Mouse (Mus musculus) liver, embryonic 11.5 days (tissue): ENCODE measurements around the gene Xpc. TPM values are rescaled to one million over a fixed set of nuclear protein-coding genes. Genes with fewer than 3 reads are reported as not detected.

ENCODE experiments used
- ATAC-seq: fragments of 200-750 bp; cut with Nextera tagmentation; replicated peaks from 2 replicates; pipeline ENCODE4 v1.8.0; 2017; ENCODE audit warnings: moderate number of reproducible peaks, mild to moderate bottlenecking, moderate TSS enrichment, moderate library complexity; ENCODE audit not compliant: low FRiP score
- DNase-seq: peaks from one replicate; pipeline ENCODE4 v3.0.0-alpha.2; 2017; ENCODE audit warnings: low spot score
- H3K27ac ChIP-seq: fragments of 300-500 bp; sonication (generic); 2 replicates; pipeline ENCODE4 v1.5.1; 2014; ENCODE audit warnings: mild to moderate bottlenecking, low read depth, low read length, control low read depth
- H3K27me3 ChIP-seq: fragments of 300-500 bp; sonication (generic); replicated peaks from 2 replicates; pipeline ENCODE4 v1.6.1; 2014; ENCODE audit warnings: low read length, mixed read lengths; ENCODE audit not compliant: control insufficient read depth, insufficient read depth
- H3K36me3 ChIP-seq: fragments of 300-500 bp; sonication (generic); 2 replicates; pipeline ENCODE4 v1.6.1; 2014; ENCODE audit warnings: mild to moderate bottlenecking, low read length, moderate library complexity, mixed read lengths; ENCODE audit not compliant: control insufficient read depth, insufficient read depth
- H3K4me1 ChIP-seq: fragments of 300-500 bp; sonication (generic); replicated peaks from 2 replicates; pipeline ENCODE4 v1.6.1; 2014; ENCODE audit warnings: low read length, mixed read lengths; ENCODE audit not compliant: control insufficient read depth, insufficient read depth
- H3K4me2 ChIP-seq: fragments of 300-500 bp; sonication (generic); 2 replicates; pipeline ENCODE4 v1.6.1; 2014; ENCODE audit warnings: mild to moderate bottlenecking, control low read depth, moderate library complexity
- H3K4me3 ChIP-seq: fragments of 300-500 bp; sonication (generic); 2 replicates; pipeline ENCODE4 v1.5.1; 2014; ENCODE audit warnings: low read depth, low read length, control low read depth
- H3K9ac ChIP-seq: fragments of 300-500 bp; sonication (generic); 2 replicates; pipeline ENCODE4 v1.6.1; 2014; ENCODE audit warnings: low read depth, low read length, control low read depth
- H3K9me3 ChIP-seq: fragments of 300-500 bp; sonication (generic); 2 replicates; pipeline ENCODE4 v1.6.1; 2016; ENCODE audit warnings: low read length, inconsistent platforms, mixed read lengths; ENCODE audit not compliant: control insufficient read depth
- WGBS: fragments of 180-500 bp; shearing (Covaris S2); extraction: QIAGEN DNeasy Blood & Tissue Kit; methylation state at CpG from one replicate; pipeline ENCODE4 v1.1.7; 2014; 5-methylcytosine and 5-hydroxymethylcytosine counted together
- polyA plus RNA-seq: library from polyadenylated mRNA; unstranded; fragments of >200 nt; fragmentation: Nextera tagmentation; extraction: Ambion mirVana; gene quantifications from 2 replicates; pipeline ENCODE4 v1.2.1, GENCODE M21; 2014

The Xpc gene
- polyA plus RNA-seq, 1 experiment from 2014 or later = 13.2 TPM

GRCm38 (mm10) chr6:91514737-91515362 lies 838 bp downstream of the Xpc start:
- Histone ChIP-seq H3K4me3 (peak overlapping the region; percentile 83), H3K4me2 (peak overlapping the region; percentile 68), H3K27me3 (no peaks in the 10 kb centered on the region), H3K27ac (no peak overlapping the region), H3K9ac (peak overlapping the region; percentile 78), H3K36me3 (peaks cover 10% of the 10 kb centered on the region), H3K4me1 (peaks cover 14% of the 10 kb centered on the region), H3K9me3 (no peaks in the 10 kb centered on the region)
- WGBS = 18% methylated on average over 10 of the region's 10 CpGs
- DNase-seq (no peak), ATAC-seq (no peak)

GRCm38 (mm10) chr6:91514135-91514534 lies 1.6 kb downstream of the Xpc start:
- Histone ChIP-seq H3K9ac (no peak overlapping the region), H3K27ac (no peak overlapping the region), H3K4me2 (peak overlapping the region; percentile 68; the same call in 1 of the 2 replicates), H3K4me1 (peaks cover 14% of the 10 kb centered on the region), H3K27me3 (no peaks in the 10 kb centered on the region), H3K36me3 (peaks cover 10% of the 10 kb centered on the region), H3K4me3 (no peak overlapping the region), H3K9me3 (no peaks in the 10 kb centered on the region)
- DNase-seq (no peak), ATAC-seq (no peak)

- ATAC-seq = no peak
- H3K36me3 ChIP-seq = peaks cover 11% of the 10 kb centered on the region
- 68% methylated on average over 10 of the region's 10 CpGs for WGBS
Observed at GRCm38 (mm10) chr6:91510211-91510610, 5.5 kb downstream of the Xpc start.

GRCm38 (mm10) chr6:91509326-91509725 lies 6.4 kb downstream of the Xpc start:
- Histone ChIP-seq H3K4me1 (peaks cover under 1% of the 10 kb centered on the region; the same call in 1 of the 2 replicates), H3K4me3 (no peak overlapping the region), H3K27me3 (no peaks in the 10 kb centered on the region), H3K27ac (no peak overlapping the region), H3K9me3 (no peaks in the 10 kb centered on the region), H3K9ac (no peak overlapping the region), H3K36me3 (peaks cover 14% of the 10 kb centered on the region), H3K4me2 (no peak overlapping the region)
- ATAC-seq (no peak), DNase-seq (peak; percentile 57)
- 38% methylated on average over 7 of the region's 7 CpGs for WGBS

More at GRCm38 (mm10) chr6:91510211-91510610, 5.5 kb downstream of the Xpc start:
- no peaks in the 10 kb centered on the region for H3K27me3 ChIP-seq
- no peak for DNase-seq
- H3K4me2 ChIP-seq = no peak overlapping the region
- H3K4me3 ChIP-seq = no peak overlapping the region
- no peak overlapping the region for H3K9ac ChIP-seq
- H3K27ac ChIP-seq = no peak overlapping the region
- H3K4me1 ChIP-seq = peaks cover 7% of the 10 kb centered on the region
- H3K9me3 ChIP-seq = no peaks in the 10 kb centered on the region

GRCm38 (mm10) chr6:91508041-91508440 lies 7.6 kb downstream of the Xpc start:
- 83% methylated on average over 3 of the region's 3 CpGs for WGBS

GRCm38 (mm10) chr6:91506036-91506435 lies 9.7 kb downstream of the Xpc start:
- Histone ChIP-seq H3K4me2 (no peak overlapping the region), H3K4me1 (no peaks in the 10 kb centered on the region), H3K9me3 (0 out of 2 replicates have a peak, but pooled peaks cover 3% of the 10 kb centered on the region), H3K9ac (no peak overlapping the region), H3K36me3 (peaks cover 30% of the 10 kb centered on the region), H3K27ac (0 out of 2 replicates have a peak overlapping the region, but pooled peaks have one; percentile 2), H3K27me3 (no peaks in the 10 kb centered on the region), H3K4me3 (no peak overlapping the region)
- ATAC-seq (no peak), DNase-seq (no peak)
- 64% methylated on average over 5 of the region's 5 CpGs for WGBS

More at GRCm38 (mm10) chr6:91508041-91508440, 7.6 kb downstream of the Xpc start:
- ATAC-seq (no peak), DNase-seq (no peak)
- H3K9me3 ChIP-seq = 0 out of 2 replicates have a peak, but pooled peaks cover 3% of the 10 kb centered on the region
- H3K9ac ChIP-seq = no peak overlapping the region
- H3K4me2 ChIP-seq = no peak overlapping the region
- H3K36me3 ChIP-seq = peaks cover 27% of the 10 kb centered on the region
- no peaks in the 10 kb centered on the region for H3K27me3 ChIP-seq
- H3K4me3 ChIP-seq = no peak overlapping the region
- H3K27ac ChIP-seq = no peak overlapping the region
- no peaks in the 10 kb centered on the region for H3K4me1 ChIP-seq

GRCm38 (mm10) chr6:91503302-91503701 lies 12.4 kb downstream of the Xpc start:
- WGBS = 61% methylated on average over 1 of the region's 1 CpGs
- H3K9ac ChIP-seq = no peak overlapping the region
- no peak overlapping the region for H3K27ac ChIP-seq
- H3K4me3 ChIP-seq = no peak overlapping the region
- H3K4me1 ChIP-seq = no peaks in the 10 kb centered on the region
- DNase-seq (no peak), ATAC-seq (no peak)
- H3K36me3 ChIP-seq = peaks cover 41% of the 10 kb centered on the region
- H3K9me3 ChIP-seq = 0 out of 2 replicates have a peak, but pooled peaks cover 3% of the 10 kb centered on the region
- H3K4me2 ChIP-seq = no peak overlapping the region
- H3K27me3 ChIP-seq = no peaks in the 10 kb centered on the region

- Histone ChIP-seq H3K4me3 (no peak overlapping the region), H3K27me3 (no peaks in the 10 kb centered on the region), H3K27ac (no peak overlapping the region), H3K4me2 (no peak overlapping the region), H3K36me3 (peaks cover 20% of the 10 kb centered on the region), H3K9me3 (no peaks in the 10 kb centered on the region), H3K9ac (no peak overlapping the region), H3K4me1 (no peaks in the 10 kb centered on the region)
- DNase-seq (no peak), ATAC-seq (no peak)
- WGBS = 82% methylated on average over 8 of the region's 8 CpGs
Observed at GRCm38 (mm10) chr6:91494526-91494925, 21.2 kb downstream of the Xpc start.

GRCm38 (mm10) chr6:91493053-91493452 lies 22.6 kb downstream of the Xpc start:
- ATAC-seq (no peak), DNase-seq (no peak)
- WGBS = 76% methylated on average over 10 of the region's 10 CpGs
- H3K27me3 ChIP-seq = no peaks in the 10 kb centered on the region
- H3K9ac ChIP-seq = no peak overlapping the region
- H3K4me2 ChIP-seq = no peak overlapping the region
- H3K4me1 ChIP-seq = no peaks in the 10 kb centered on the region
- no peaks in the 10 kb centered on the region for H3K9me3 ChIP-seq
- peaks cover 15% of the 10 kb centered on the region for H3K36me3 ChIP-seq
- no peak overlapping the region for H3K4me3 ChIP-seq
- no peak overlapping the region for H3K27ac ChIP-seq
